Mouse (Mus musculus) kidney, adult 18-20 months (tissue): ENCODE data around the gene Elob.
A peak's percentile ranks its signal among the peaks of the same experiment; 100 is the strongest.

ENCODE experiments used
- DNase-seq: peaks from one replicate; pipeline ENCODE4 v3.0.0; 2021

Gene Elob

GRCm38 (mm10) chr17:23829064-23829619 lies at the start of gene Elob:
Gene Elob (minus strand): TSS chr17:23829136.
- DNase-seq = peak; percentile 89

GRCm38 (mm10) chr17:23877166-23877565 lies 48.2 kb upstream of the Elob start:
- DNase-seq = no peak

GRCm38 (mm10) chr17:23876741-23877140 lies 47.8 kb upstream of the Elob start:
- no peak for DNase-seq

- DNase-seq = peak; percentile 67
These were observed 45.2 kb upstream of the Elob start for GRCm38 (mm10) chr17:23873884-23874856.

GRCm38 (mm10) chr17:23868513-23868912 lies 39.6 kb upstream of the Elob start:
- no peak for DNase-seq

- DNase-seq = no peak
These were observed 38.8 kb upstream of the Elob start, which contains the start of gene Prss21 for GRCm38 (mm10) chr17:23867756-23868155. Gene Prss21 (plus strand): TSS chr17:23868056.

- no peak for DNase-seq
These were observed 34.0 kb upstream of the Elob start for GRCm38 (mm10) chr17:23862926-23863325.

GRCm38 (mm10) chr17:23857913-23858312 lies 29.0 kb upstream of the Elob start:
- DNase-seq = no peak

GRCm38 (mm10) chr17:23857193-23857592 lies 28.3 kb upstream of the Elob start:
- DNase-seq = no peak

GRCm38 (mm10) chr17:23854229-23854765 lies 25.4 kb upstream of the Elob start:
- DNase-seq = no peak

- DNase-seq = peak; percentile 61
These were observed 24.4 kb upstream of the Elob start for GRCm38 (mm10) chr17:23853292-23853691.

- DNase-seq = peak; percentile 71
These were observed 22.2 kb upstream of the Elob start for GRCm38 (mm10) chr17:23850853-23851749.

- DNase-seq = no peak
These were observed 21.1 kb upstream of the Elob start for GRCm38 (mm10) chr17:23850028-23850427.

GRCm38 (mm10) chr17:23843812-23844273 lies 14.9 kb upstream of the Elob start, which contains the start of the genes Prss32 and Prss41:
Gene Prss32 (plus strand): TSS chr17:23843855.
Gene Prss41 (minus strand): TSS chr17:23844172.
- peak; percentile 61 for DNase-seq

GRCm38 (mm10) chr17:23843141-23843811 lies 14.3 kb upstream of the Elob start:
- no peak for DNase-seq

GRCm38 (mm10) chr17:23841145-23841544 lies 12.2 kb upstream of the Elob start:
- peak; percentile 74 for DNase-seq

- DNase-seq = no peak
These were observed 7.2 kb upstream of the Elob start, which contains the start of gene Prss33 for GRCm38 (mm10) chr17:23836006-23836575. Gene Prss33 (minus strand): TSS chr17:23836056.

GRCm38 (mm10) chr17:23831201-23831600 lies 2.3 kb upstream of the Elob start:
- no peak for DNase-seq

- no peak for DNase-seq
These were observed 500 bp downstream of the Elob start for GRCm38 (mm10) chr17:23828271-23829001.

GRCm38 (mm10) chr17:23825591-23825990 lies 3.3 kb downstream of the Elob start:
- no peak for DNase-seq

- no peak for DNase-seq
These were observed 5.3 kb downstream of the Elob start for GRCm38 (mm10) chr17:23823614-23824013.
